Mouse (Mus musculus) ovary, adult 18-20 months (tissue): ENCODE data around the gene Rpl29.

ENCODE experiments used
- DNase-seq: peaks from one replicate; pipeline ENCODE4 v3.0.0; 2022; ENCODE audit warnings: low spot score, mixed read lengths

Rpl29 gene

GRCm38 (mm10) chr9:106417841-106418625 lies 11.2 kb upstream of the Rpl29 start:
- DNase-seq = peak; percentile 83

- no peak for DNase-seq
Observed at GRCm38 (mm10) chr9:106420608-106421007, 8.6 kb upstream of the Rpl29 start.

GRCm38 (mm10) chr9:106421033-106421864 lies 8.0 kb upstream of the Rpl29 start:
- no peak for DNase-seq

GRCm38 (mm10) chr9:106421865-106422160 lies 7.4 kb upstream of the Rpl29 start:
- peak; percentile 63 for DNase-seq

- DNase-seq = no peak
Observed at GRCm38 (mm10) chr9:106428719-106429220, 484 bp upstream of the Rpl29 start.

- DNase-seq = no peak
Observed at GRCm38 (mm10) chr9:106430015-106430264, 686 bp downstream of the Rpl29 start.

- no peak for DNase-seq
Observed at GRCm38 (mm10) chr9:106433389-106433788, 4.1 kb downstream of the Rpl29 start.

GRCm38 (mm10) chr9:106436566-106436965 lies 7.3 kb downstream of the Rpl29 start:
- DNase-seq = no peak

- DNase-seq = no peak
Observed at GRCm38 (mm10) chr9:106442680-106443079, 13.4 kb downstream of the Rpl29 start.

- no peak for DNase-seq
Observed at GRCm38 (mm10) chr9:106444836-106445235, 15.6 kb downstream of the Rpl29 start.

- peak; percentile 92 for DNase-seq
Observed at GRCm38 (mm10) chr9:106447348-106447747, 18.1 kb downstream of the Rpl29 start, which contains the start of the genes Abhd14b and Abhd14a. Gene Abhd14b, plus strand, starts transcription at chr9:106447459. Gene Abhd14a, minus strand, starts transcription at chr9:106447678.

GRCm38 (mm10) chr9:106447951-106448350 lies 18.7 kb downstream of the Rpl29 start:
- no peak for DNase-seq

- peak; percentile 67 for DNase-seq
Observed at GRCm38 (mm10) chr9:106448498-106449031, 19.3 kb downstream of the Rpl29 start.

- no peak for DNase-seq
Observed at GRCm38 (mm10) chr9:106449947-106450346, 20.7 kb downstream of the Rpl29 start.

- peak; percentile 60 for DNase-seq
Observed at GRCm38 (mm10) chr9:106450661-106451060, 21.4 kb downstream of the Rpl29 start.

- no peak for DNase-seq
Observed at GRCm38 (mm10) chr9:106451298-106451697, 22.0 kb downstream of the Rpl29 start.

GRCm38 (mm10) chr9:106451899-106452298 lies 22.6 kb downstream of the Rpl29 start:
- no peak for DNase-seq

- no peak for DNase-seq
Observed at GRCm38 (mm10) chr9:106452351-106452750, 23.1 kb downstream of the Rpl29 start.

- DNase-seq = no peak
Observed at GRCm38 (mm10) chr9:106452821-106453220, 23.6 kb downstream of the Rpl29 start.

GRCm38 (mm10) chr9:106453271-106454070 lies 24.2 kb downstream of the Rpl29 start, which contains the start of gene Pcbp4:
Gene Pcbp4, plus strand, starts transcription at chr9:106453291.
- no peak for DNase-seq

- DNase-seq = no peak
Observed at GRCm38 (mm10) chr9:106454071-106454761, 25.0 kb downstream of the Rpl29 start.
